ENCODE assay signal across 35 mouse cellular contexts in the genomic region with DNA sequence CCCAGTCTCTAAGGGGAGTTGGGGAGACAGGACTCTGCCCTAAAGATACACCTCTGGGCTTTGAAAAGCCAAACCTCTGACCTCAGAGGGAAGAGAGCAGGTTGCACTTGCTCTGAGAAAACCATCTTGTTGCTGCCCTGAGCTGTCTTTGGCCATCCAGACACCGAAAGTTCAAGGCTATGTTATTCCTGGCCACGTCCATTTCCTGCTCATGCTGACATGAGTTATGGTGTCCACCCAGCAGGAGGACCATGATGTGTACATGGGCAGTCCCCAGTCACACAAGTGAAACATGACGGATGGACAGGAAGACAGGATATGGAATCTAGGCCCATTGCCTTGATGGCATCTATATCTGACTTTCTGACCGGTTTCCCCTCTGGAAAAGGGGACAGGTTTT. TPM values are rescaled to one million over a fixed set of nuclear protein-coding genes. Genes with fewer than 3 reads are reported as not detected.
A peak's percentile ranks its signal among the peaks of the same experiment; 100 is the strongest.
DNase-seq lines count a peak whose midpoint lies in the region; ATAC-seq and TF ChIP-seq lines count a peak whose summit lies in the region.
"Had no signal": no experiment of that assay in that cellular context is flagged by ENCODE, and none has a peak within 500 bp of the region (broad histone marks: within the 10 kb centered on the region; RNA-seq: fewer than 3 reads in every experiment).

No protein-coding gene starts in this region.

- no peak overlapping the region for H3K4me2 ChIP-seq in kidney, postnatal 0 days (ENCODE audit: low read length)
- H3K4me2 ChIP-seq: heart, embryonic 13.5 days; hindbrain, embryonic 15.5 days; limb, embryonic 13.5 days; liver, embryonic 11.5 days; lung, embryonic 15.5 days; midbrain, embryonic 15.5 days; neural tube, embryonic 15.5 days; stomach, embryonic 15.5 days had no signal

- peaks cover 81% of the 10 kb centered on the region for H3K36me3 ChIP-seq in kidney, postnatal 0 days (ENCODE audit: insufficient read depth, low read length)

- ATAC-seq in kidney, postnatal 0 days (replicated peaks; ENCODE audit: low FRiP score, low read depth) = no peak
- ATAC-seq: forebrain, embryonic 16.5 days; inflammation-experienced regulatory T-cells, adult 6 months; midbrain, embryonic 15.5 days had no signal

- no peaks in the 10 kb centered on the region for H3K27me3 ChIP-seq in kidney, postnatal 0 days (ENCODE audit: insufficient read depth, low read length)
- H3K27me3 ChIP-seq: heart, embryonic 13.5 days; hindbrain, embryonic 15.5 days; limb, embryonic 13.5 days; lung, embryonic 15.5 days; midbrain, embryonic 15.5 days; neural tube, embryonic 15.5 days; stomach, embryonic 15.5 days had no signal

- no peak overlapping the region for H3K4me3 ChIP-seq in kidney, postnatal 0 days (replicated peaks; ENCODE audit: low read depth, low read length)
- H3K4me3 ChIP-seq: erythroblast, embryonic 14.5 days; heart, adult 2 months; heart, embryonic 13.5 days; hindbrain, embryonic 10.5 days; hindbrain, embryonic 15.5 days; limb, embryonic 13.5 days; lung, embryonic 15.5 days; midbrain, embryonic 10.5 days; midbrain, embryonic 15.5 days; neural tube, embryonic 15.5 days; stomach, embryonic 15.5 days had no signal

- peak; percentile 86 for DNase-seq in adrenal gland, adult 2 months
- DNase-seq in adrenal gland, adult 18-20 months (ENCODE audit: low spot score in 2 of 2) = no peak
- DNase-seq in kidney, postnatal 0 days (ENCODE audit: low spot score) = peak; percentile 19
- no peak for DNase-seq in kidney, postnatal 4 days
- DNase-seq in adrenal gland, adult 8-10 months = peak; percentile 72
- peak; percentile 58 to 72 for DNase-seq in adrenal gland, postnatal 36 days
- DNase-seq in lung, postnatal 4 days = no peak
- DNase-seq: cerebellum, adult 18-20 months; cerebellum, postnatal 10 days; heart, adult 2 months; heart, postnatal 14 days; retina, postnatal 1 day; right cerebral cortex, postnatal 14 days; thymus, postnatal 14 days had no signal

- no peak for TF ChIP-seq CTCF in kidney, postnatal 0 days (IDR thresholded peaks at IDR 0.05; ENCODE audit: low read depth)

- 0 out of 2 replicates have a peak overlapping the region, but pooled peaks have one; percentile 5 for H3K9ac ChIP-seq in kidney, postnatal 0 days (ENCODE audit: low read depth, low read length)
- H3K9ac ChIP-seq: heart, embryonic 13.5 days; hindbrain, embryonic 15.5 days; limb, embryonic 13.5 days; lung, embryonic 15.5 days; midbrain, embryonic 15.5 days; neural tube, embryonic 15.5 days; stomach, embryonic 15.5 days had no signal

- 45% methylated on average over 4 of the region's 4 CpGs for WGBS in kidney, postnatal 0 days

- H3K4me1 ChIP-seq in kidney, postnatal 0 days (replicated peaks; ENCODE audit: insufficient read depth, low read length) = no peaks in the 10 kb centered on the region
- H3K4me1 ChIP-seq: heart, embryonic 13.5 days; hindbrain, embryonic 10.5 days; hindbrain, embryonic 15.5 days; limb, embryonic 13.5 days; lung, embryonic 15.5 days; midbrain, embryonic 10.5 days; midbrain, embryonic 15.5 days; neural tube, embryonic 15.5 days; stomach, embryonic 15.5 days had no signal

- no peak overlapping the region for H3K27ac ChIP-seq in kidney, postnatal 0 days
- H3K27ac ChIP-seq: heart, adult 2 months; heart, embryonic 13.5 days; hindbrain, embryonic 10.5 days; hindbrain, embryonic 15.5 days; limb, embryonic 13.5 days; lung, embryonic 15.5 days; midbrain, embryonic 10.5 days; midbrain, embryonic 15.5 days; neural tube, embryonic 15.5 days; stomach, embryonic 15.5 days had no signal

- no peaks in the 10 kb centered on the region for H3K9me3 ChIP-seq in kidney, postnatal 0 days (replicated peaks; ENCODE audit: low read length)
- H3K9me3 ChIP-seq: G1E; heart, embryonic 13.5 days; hindbrain, embryonic 10.5 days; hindbrain, embryonic 15.5 days; limb, embryonic 13.5 days; lung, embryonic 15.5 days; midbrain, embryonic 10.5 days; midbrain, embryonic 15.5 days; neural tube, embryonic 15.5 days; stomach, embryonic 15.5 days had no signal

RNA-seq across cellular contexts. Expression of gene Map3k11, which starts 8.1 kb away (rescaled TPM):
- 10 to 100 TPM; 42.6 to 44.2 TPM for total RNA-seq in adrenal gland, adult 2 months (2021)
- polyA plus RNA-seq in adrenal gland, adult 2 months (2012; rRNA removed) = 102 and 104 TPM in 2 replicates
- total RNA-seq in adrenal gland, adult 18-20 months (2021) = 10 to 100 TPM; 36.9 to 45.8 TPM
- 35.4 and 39.8 TPM in 2 replicates for polyA plus RNA-seq in kidney, postnatal 0 days (2015; fragmentation: Nextera tagmentation; extraction: Ambion mirVana)
- 10 to 100 TPM; 40.8 to 53.6 (median 46.3) TPM for total RNA-seq in adrenal gland, adult 8-10 months (2022)
- 10 to 100 TPM; 44.7 to 45.8 TPM for total RNA-seq in adrenal gland, postnatal 36 days (2021)

RNA-seq across cellular contexts. Expression of gene Pcnx3, which starts 8.3 kb away (rescaled TPM):
- 10 to 100 TPM; 88.9 to 90.8 TPM for total RNA-seq in adrenal gland, adult 2 months (2021)
- 330 and 358 TPM in 2 replicates for polyA plus RNA-seq in adrenal gland, adult 2 months (2012; rRNA removed)
- 100 to 1,000 TPM in 1 of 2 experiments, 10 to 100 TPM in 1; 84.6 to 103 TPM for total RNA-seq in adrenal gland, adult 18-20 months (2021)
- 14.8 and 15.0 TPM in 2 replicates for polyA plus RNA-seq in kidney, postnatal 0 days (2015; fragmentation: Nextera tagmentation; extraction: Ambion mirVana)
- 100 to 1,000 TPM in 3 of 4 experiments, 10 to 100 TPM in 1; 95.1 to 183 (median 136) TPM for total RNA-seq in adrenal gland, adult 8-10 months (2022)
- 100 to 1,000 TPM in 1 of 2 experiments, 10 to 100 TPM in 1; 89.5 to 108 TPM for total RNA-seq in adrenal gland, postnatal 36 days (2021)

RNA-seq across cellular contexts. Expression of gene Sipa1, which starts 16.9 kb away (rescaled TPM):
- total RNA-seq in adrenal gland, adult 2 months (2021) = 10 to 100 TPM; 39.8 to 62.1 TPM
- polyA plus RNA-seq in adrenal gland, adult 2 months (2012; rRNA removed) = 165 and 177 TPM in 2 replicates
- 10 to 100 TPM; 41.1 to 45.6 TPM for total RNA-seq in adrenal gland, adult 18-20 months (2021)
- 22.5 and 26.2 TPM in 2 replicates for polyA plus RNA-seq in kidney, postnatal 0 days (2015; fragmentation: Nextera tagmentation; extraction: Ambion mirVana)
- 10 to 100 TPM; 40.3 to 76.9 (median 57.8) TPM for total RNA-seq in adrenal gland, adult 8-10 months (2022)
- 10 to 100 TPM; 40.5 to 57.2 TPM for total RNA-seq in adrenal gland, postnatal 36 days (2021)

RNA-seq across cellular contexts. Expression of gene Kcnk7, which starts 23.7 kb away (rescaled TPM):
- total RNA-seq in adrenal gland, adult 2 months (2021) = not detected
- not detected in 2 replicates for polyA plus RNA-seq in adrenal gland, adult 2 months (2012; rRNA removed)
- total RNA-seq in adrenal gland, adult 18-20 months (2021) = not detected
- polyA plus RNA-seq in kidney, postnatal 0 days (2015; fragmentation: Nextera tagmentation; extraction: Ambion mirVana) = 0.32 and 0.33 TPM in 2 replicates
- not detected for total RNA-seq in adrenal gland, adult 8-10 months (2022)
- not detected for total RNA-seq in adrenal gland, postnatal 36 days (2021)
- total RNA-seq: G1E; gastrocnemius, adult 8-10 months; gastrocnemius, postnatal 4 days; heart, adult 2 months; heart, postnatal 14 days; layer of hippocampus, postnatal 25 days; left cerebral cortex, postnatal 36 days; megakaryocyte progenitor cell, adult 5-6 weeks had no signal
- polyA plus RNA-seq: brain, embryonic 14.5 days; forebrain, embryonic 11.5 days; heart, adult 2 months; heart, embryonic 13.5 days; midbrain, embryonic 10.5 days had no signal

RNA-seq across cellular contexts. Expression of gene Rela, which starts 43.1 kb away (rescaled TPM):
- 100 to 1,000 TPM in 1 of 2 experiments, 10 to 100 TPM in 1; 89.8 to 149 TPM for total RNA-seq in adrenal gland, adult 2 months (2021)
- 163 and 221 TPM in 2 replicates for polyA plus RNA-seq in adrenal gland, adult 2 months (2012; rRNA removed)
- 10 to 100 TPM; 79.6 to 90.2 TPM for total RNA-seq in adrenal gland, adult 18-20 months (2021)
- polyA plus RNA-seq in kidney, postnatal 0 days (2015; fragmentation: Nextera tagmentation; extraction: Ambion mirVana) = 42.6 and 45.5 TPM in 2 replicates
- total RNA-seq in adrenal gland, adult 8-10 months (2022) = 100 to 1,000 TPM in 2 of 4 experiments, 10 to 100 TPM in 2; 90.0 to 114 (median 96.4) TPM
- 10 to 100 TPM; 85.7 to 86.4 TPM for total RNA-seq in adrenal gland, postnatal 36 days (2021)

Comparison
In these comparisons a context has a peak if more than half of its experiments do, and no peak if none do; other contexts are left out.
1. DNase-seq: peak in adrenal gland, adult 2 months (single experiment), kidney, postnatal 0 days (single experiment), adrenal gland, adult 8-10 months (single experiment) and adrenal gland, postnatal 36 days (2 of 2); none in adrenal gland, adult 18-20 months (0 of 2), kidney, postnatal 4 days (0 of 2) and lung, postnatal 4 days (0 of 2).